Mouse (Mus musculus): Measurements from ENCODE around the gene Olfr586. TPM values are rescaled to one million over a fixed set of nuclear protein-coding genes. Genes with fewer than 3 reads are reported as not detected.

Gene Olfr586
- total RNA-seq (2012; rRNA removed) (not detected in 2 replicates), total RNA-seq (2014; rRNA removed) (not detected in 2 replicates), polyA plus RNA-seq (2012; ENCODE audit: insufficient read length, low read depth) (not detected in 2 replicates)

GRCm38 (mm10) chr7:103125538-103125937, at the start of gene Olfr586:
Olfr586 (minus strand) TSS chr7:103125638.
- no peak within 1 kb of the TSS for H3K9ac ChIP-seq (ENCODE audit: insufficient read depth, low read depth)
- no peak within 1 kb of the TSS for H3K4me3 ChIP-seq (replicated peaks in 1 of 3; ENCODE audit: low read depth in 2 of 3, low read length in 2 of 3, poor library complexity in 1 of 3)
- no peaks in the 10 kb centered on the region for H3K9me3 ChIP-seq (replicated peaks; ENCODE audit: low read length)
- H3K36me3 ChIP-seq (replicated peaks in 1 of 2; ENCODE audit: control insufficient read depth in 1 of 2, insufficient read depth in 1 of 2, low read length in 1 of 2): no peaks in the 10 kb centered on the region
- no peak within 1 kb of the TSS for H3K27ac ChIP-seq (ENCODE audit: insufficient read depth, low read depth)
- in situ Hi-C loops (cut with MboI; ENCODE audit: low pct_ligation_motif_present, low pct_unique_long_range_greater_than_20kb, low sequenced_read_pairs): no loop called here
- H3K4me2 ChIP-seq (ENCODE audit: insufficient read depth, low read depth, poor library complexity, severe bottlenecking): no peak within 1 kb of the TSS
- no peak for DNase-seq (ENCODE audit: extremely low read depth)
- TF ChIP-seq E2F4 (IDR thresholded peaks at IDR 0.05; ENCODE audit: insufficient replicate concordance, low read depth, low read length) (no peak), CHD2 (IDR thresholded peaks at IDR 0.05; ENCODE audit: low read length) (no peak), ZMIZ1 (IDR thresholded peaks at IDR 0.05; ENCODE audit: low read depth, low read length) (no peak), BHLHE40 (IDR thresholded peaks at IDR 0.05; ENCODE audit: low read depth, low read length) (no peak), SIN3A (IDR thresholded peaks at IDR 0.05; ENCODE audit: low read length) (no peak), CTCF (conservative IDR thresholded peaks at IDR 0.05 in 1 of 2, IDR thresholded peaks at IDR 0.05 in 1 of 2; ENCODE audit: low read depth in 2 of 2, low read length in 2 of 2) (no peak), GABPA (IDR thresholded peaks at IDR 0.05; ENCODE audit: insufficient replicate concordance, low read depth, low read length) (no peak), MEF2A (IDR thresholded peaks at IDR 0.05; ENCODE audit: borderline replicate concordance, low read depth, low read length) (no peak), TCF12 (IDR thresholded peaks at IDR 0.05; ENCODE audit: low read depth, low read length) (no peak), MAX (IDR thresholded peaks at IDR 0.05; ENCODE audit: low read length) (no peak), POLR2A (IDR thresholded peaks at IDR 0.05; ENCODE audit: low read depth, low read length) (no peak), NRF1 (IDR thresholded peaks at IDR 0.05; ENCODE audit: low read depth, low read length) (no peak), ZKSCAN1 (IDR thresholded peaks at IDR 0.05; ENCODE audit: borderline replicate concordance, low read depth, low read length) (no peak), CHD1 (IDR thresholded peaks at IDR 0.05; ENCODE audit: low read depth, low read length) (no peak), JUND (conservative IDR thresholded peaks at IDR 0.05; ENCODE audit: low read depth, low read length) (no peak), MYC (IDR thresholded peaks at IDR 0.05; ENCODE audit: low read depth, low read length) (no peak)
- H3K27me3 ChIP-seq (replicated peaks): no peaks in the 10 kb centered on the region
- no peaks in the 10 kb centered on the region for H3K4me1 ChIP-seq (ENCODE audit: control insufficient read depth in 1 of 2, insufficient read depth in 2 of 2)
- dilution Hi-C loops (cut with MboI; ENCODE audit: extremely low pct_ligation_motif_present, extremely low pct_unique_long_range_greater_than_20kb, low sequenced_read_pairs): no loop called here
- H3K79me2 ChIP-seq (replicated peaks; ENCODE audit: control insufficient read depth, extremely low read depth, insufficient read depth, poor library complexity, severe bottlenecking): no peaks in the 10 kb centered on the region

GRCm38 (mm10) chr7:103169697-103170096, 44.3 kb upstream of the Olfr586 start:
- no peak for TF ChIP-seq SIN3A (IDR thresholded peaks at IDR 0.05; ENCODE audit: low read length)
- TF ChIP-seq MEF2A (IDR thresholded peaks at IDR 0.05; ENCODE audit: borderline replicate concordance, low read depth, low read length): no peak
- no peak for TF ChIP-seq NRF1 (IDR thresholded peaks at IDR 0.05; ENCODE audit: low read depth, low read length)
- TF ChIP-seq RCOR1 (conservative IDR thresholded peaks at IDR 0.05; ENCODE audit: low read depth, low read length): no peak
- TF ChIP-seq MAFK (IDR thresholded peaks at IDR 0.05; ENCODE audit: insufficient replicate concordance, low read length): no peak
- TF ChIP-seq USF2 (conservative IDR thresholded peaks at IDR 0.05; ENCODE audit: low read depth, low read length): no peak
- no peak overlapping the region for H3K9ac ChIP-seq (ENCODE audit: insufficient read depth, low read depth)
- H3K9me3 ChIP-seq (replicated peaks; ENCODE audit: low read length): no peaks in the 10 kb centered on the region
- no peaks in the 10 kb centered on the region for H3K4me1 ChIP-seq (ENCODE audit: control insufficient read depth in 1 of 2, insufficient read depth in 2 of 2)
- H3K79me2 ChIP-seq (replicated peaks; ENCODE audit: control insufficient read depth, extremely low read depth, insufficient read depth, poor library complexity, severe bottlenecking): no peaks in the 10 kb centered on the region
- no peak overlapping the region for H3K27ac ChIP-seq (ENCODE audit: insufficient read depth, low read depth)
- H3K4me2 ChIP-seq (ENCODE audit: insufficient read depth, low read depth, poor library complexity, severe bottlenecking): no peak overlapping the region
- no peak for DNase-seq (ENCODE audit: extremely low read depth)
- dilution Hi-C loops (cut with MboI; ENCODE audit: extremely low pct_ligation_motif_present, extremely low pct_unique_long_range_greater_than_20kb, low sequenced_read_pairs): no loop called here
- no peaks in the 10 kb centered on the region for H3K36me3 ChIP-seq (replicated peaks in 1 of 2; ENCODE audit: control insufficient read depth in 1 of 2, insufficient read depth in 1 of 2, low read length in 1 of 2)
- no peaks in the 10 kb centered on the region for H3K27me3 ChIP-seq (replicated peaks)
- H3K4me3 ChIP-seq (replicated peaks in 1 of 3; ENCODE audit: low read depth in 2 of 3, low read length in 2 of 3, poor library complexity in 1 of 3): no peak overlapping the region
- in situ Hi-C loops (cut with MboI; ENCODE audit: low pct_ligation_motif_present, low pct_unique_long_range_greater_than_20kb, low sequenced_read_pairs): no loop called here
